Mouse (Mus musculus) Patski (cell line): ENCODE measurements around the gene Hsf2bp. TPM values are rescaled to one million over a fixed set of nuclear protein-coding genes. Genes with fewer than 3 reads are reported as not detected.

Experiments used
- ATAC-seq: fragments of 100-300 bp; one replicate; pipeline ENCODE4 v1.8.0; 2021
- CTCF ChIA-PET: fragments of 350-600 bp; sonication (Branson Sonifier 250); formaldehyde crosslinking; loops from one replicate; lab custom pipeline; 2022; ENCODE audit warnings: inconsistent platforms; lab: Charles Lee
- POLR2A ChIA-PET: fragments of 350-600 bp; sonication (Branson Sonifier 250); formaldehyde crosslinking; loops from one replicate; lab custom pipeline; 2022; ENCODE audit warnings: antibody characterized with exemption, inconsistent platforms; lab: Charles Lee
- DNase-seq: peaks from one replicate; pipeline ENCODE4 v3.0.0-alpha.2; 2011; ENCODE audit warnings: low read depth, low spot score
- H3K27me3 ChIP-seq: fragments of 371-371 bp; one replicate; pipeline ENCODE4 v1.5.1; 2021
- CTCF ChIP-seq: fragments of 100-300 bp; IDR thresholded peaks from one replicate; pipeline ENCODE4 v1.5.1; 2021
- in situ Hi-C: fragments of 300-500 bp; cut with MboI; formaldehyde crosslinking; loops from 3 replicates; pipeline ENCODE4 v1.11.1; 2018; ENCODE audit warnings: low pct_unique_long_range_greater_than_20kb, mixed read lengths
- polyA plus RNA-seq: library from polyadenylated mRNA; unstranded; gene quantifications from one replicate; pipeline ENCODE4 v1.2.3, GENCODE M21; 2021

Gene Hsf2bp
- polyA plus RNA-seq, 1 experiment from 2014 or later: 0.64 TPM

- DNase-seq: no peak
- in situ Hi-C loops: no loop called here
- TF ChIP-seq CTCF: no peak
- CTCF ChIA-PET: interaction anchor here (1.3 kb wide), 1 partner anchor 13 kb away, joined by 3 read pairs; no protein-coding TSS in a partner anchor
- POLR2A ChIA-PET: no interaction called here
- ATAC-seq: no peak
- no peaks in the 10 kb centered on the region for H3K27me3 ChIP-seq
Measured at GRCm38 (mm10) chr17:32059084-32059483, 22.9 kb upstream of the Hsf2bp start.

GRCm38 (mm10) chr17:32057843-32058242 is 21.7 kb upstream of the Hsf2bp start:
- no peak for DNase-seq
- no peak for TF ChIP-seq CTCF
- no peak for ATAC-seq
- no peaks in the 10 kb centered on the region for H3K27me3 ChIP-seq
- ChIA-PET CTCF (interaction anchor here (0.9 kb wide), 1 partner anchor 16 kb away, joined by 3 read pairs; no protein-coding TSS in a partner anchor), POLR2A (interaction anchor here (0.6 kb wide), 1 partner anchor 388 kb away, joined by 3 read pairs; no protein-coding TSS in a partner anchor)
- in situ Hi-C loops: no loop called here

- in situ Hi-C loops: no loop called here
- no peak for ATAC-seq
Measured at GRCm38 (mm10) chr17:32053677-32054076, 17.5 kb upstream of the Hsf2bp start.

GRCm38 (mm10) chr17:32052237-32053080 is 16.3 kb upstream of the Hsf2bp start:
- no peak for TF ChIP-seq CTCF
- no peak for DNase-seq
- CTCF ChIA-PET: interaction anchor here (0.9 kb wide), 1 partner anchor 10 kb away, joined by 3 read pairs; no protein-coding TSS in a partner anchor
- POLR2A ChIA-PET: interaction anchor here (0.8 kb wide), 1 partner anchor 16 kb away, joined by 3 read pairs; the partner anchor contains the start of genes Hsf2bp and Rrp1b
- H3K27me3 ChIP-seq: no peaks in the 10 kb centered on the region
- no peak for ATAC-seq
- in situ Hi-C loops: no loop called here

More at GRCm38 (mm10) chr17:32053677-32054076, 17.5 kb upstream of the Hsf2bp start:
- ChIA-PET POLR2A (interaction anchor here (0.6 kb wide), 1 partner anchor 224 kb away, joined by 5 read pairs; no protein-coding TSS in a partner anchor), CTCF (no interaction called here)
- no peaks in the 10 kb centered on the region for H3K27me3 ChIP-seq
- no peak for DNase-seq
- TF ChIP-seq CTCF: no peak

- in situ Hi-C loops: no loop called here
- no peaks in the 10 kb centered on the region for H3K27me3 ChIP-seq
- ChIA-PET POLR2A (no interaction called here), CTCF (no interaction called here)
- ATAC-seq (no peak), DNase-seq (no peak)
- no peak for TF ChIP-seq CTCF
Measured at GRCm38 (mm10) chr17:32050609-32051008, 14.5 kb upstream of the Hsf2bp start.

GRCm38 (mm10) chr17:32049914-32050313 is 13.8 kb upstream of the Hsf2bp start:
- in situ Hi-C loops: no loop called here
- ATAC-seq (no peak), DNase-seq (no peak)
- POLR2A ChIA-PET: no interaction called here
- H3K27me3 ChIP-seq: no peaks in the 10 kb centered on the region
- CTCF ChIA-PET: no interaction called here
- no peak for TF ChIP-seq CTCF

- ChIA-PET CTCF (no interaction called here), POLR2A (no interaction called here)
- no peaks in the 10 kb centered on the region for H3K27me3 ChIP-seq
- DNase-seq: no peak
- ATAC-seq: no peak
- TF ChIP-seq CTCF: no peak
- in situ Hi-C loops: no loop called here
Measured at GRCm38 (mm10) chr17:32048351-32048750, 12.2 kb upstream of the Hsf2bp start.

GRCm38 (mm10) chr17:32046541-32046940 is 10.4 kb upstream of the Hsf2bp start:
- no peak for DNase-seq
- no peak for TF ChIP-seq CTCF
- no peaks in the 10 kb centered on the region for H3K27me3 ChIP-seq
- no peak for ATAC-seq
- in situ Hi-C loops: no loop called here
- ChIA-PET POLR2A (interaction anchor here (0.7 kb wide), 1 partner anchor 1268 kb away, joined by 3 read pairs; no protein-coding TSS in a partner anchor), CTCF (interaction anchor here (0.6 kb wide), 1 partner anchor 18 kb away, joined by 3 read pairs; no protein-coding TSS in a partner anchor)

- no peak for DNase-seq
- no peak for TF ChIP-seq CTCF
- no peak for ATAC-seq
- ChIA-PET CTCF (interaction anchor here (1.5 kb wide), 1 partner anchor 12 kb away, joined by 3 read pairs; no protein-coding TSS in a partner anchor), POLR2A (no interaction called here)
- no peaks in the 10 kb centered on the region for H3K27me3 ChIP-seq
- in situ Hi-C loops: no loop called here
Measured at GRCm38 (mm10) chr17:32040263-32040662, 4.1 kb upstream of the Hsf2bp start.

- POLR2A ChIA-PET: interaction anchor here (0.7 to 1.1 kb wide), 2 partner anchors 15 to 28 kb away, joined by 3 to 4 read pairs; no protein-coding TSS in a partner anchor
- DNase-seq (no peak), ATAC-seq (peak; percentile 62)
- no peaks in the 10 kb centered on the region for H3K27me3 ChIP-seq
- no peak for TF ChIP-seq CTCF
- CTCF ChIA-PET: no interaction called here
- in situ Hi-C loops: no loop called here
Measured at GRCm38 (mm10) chr17:32036509-32037438, 625 bp upstream of the Hsf2bp start.
